Mouse (Mus musculus): ENCODE measurements at regions not wholly inside any gene's neighbourhood (a gene's known extent, or its start where the extent isn't known, plus 50 kb on each side); places are given as distances from the start of the nearest gene placed in this dataset.
A peak's percentile ranks its signal among the peaks of the same experiment; 100 is the strongest.

DNA sequence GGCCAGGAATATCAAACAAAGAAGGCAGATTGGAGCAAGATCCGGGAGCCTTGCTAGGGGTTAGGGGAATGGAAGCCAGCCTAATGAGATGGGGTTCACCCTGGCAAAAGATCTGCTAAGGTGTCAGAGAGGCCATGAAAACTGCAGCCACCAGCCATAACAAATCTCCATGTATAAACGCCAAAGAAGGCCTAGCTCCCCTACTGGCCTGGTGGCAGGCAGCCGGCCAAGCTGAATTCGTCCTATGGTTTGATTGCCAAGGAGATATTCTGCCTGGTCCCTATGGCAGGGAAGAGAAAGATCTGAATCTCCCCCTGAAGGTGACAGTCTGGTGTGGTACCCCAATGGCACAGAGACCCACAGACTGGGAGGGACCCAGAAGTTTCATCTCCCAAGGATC lies 104.8 kb upstream of the E030018B13Rik start:
- no peak for ATAC-seq (replicated peaks; ENCODE audit: low FRiP score, low TSS enrichment, poor library complexity, severe bottlenecking)

DNA sequence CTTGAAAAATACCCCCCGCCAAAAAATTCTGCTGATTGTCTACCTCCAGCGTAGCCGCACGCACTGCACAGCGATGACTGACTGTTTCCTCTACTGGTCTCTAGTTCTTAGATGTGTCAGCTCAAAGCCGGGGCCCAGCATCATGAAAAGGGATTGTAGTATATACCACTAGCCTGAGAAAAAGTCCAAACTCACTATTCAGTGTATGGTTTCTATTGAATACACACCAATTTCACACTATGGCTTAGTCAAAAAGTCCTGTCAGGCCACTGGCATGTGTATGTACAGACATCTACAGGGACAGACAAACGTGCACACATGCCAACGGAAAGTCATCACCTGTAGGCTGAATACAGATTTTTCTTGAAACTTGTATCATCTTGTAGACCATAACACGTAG lies 101.1 kb upstream of the E030018B13Rik start:
- ATAC-seq (replicated peaks; ENCODE audit: low FRiP score, low TSS enrichment, poor library complexity, severe bottlenecking), result no peak

DNA sequence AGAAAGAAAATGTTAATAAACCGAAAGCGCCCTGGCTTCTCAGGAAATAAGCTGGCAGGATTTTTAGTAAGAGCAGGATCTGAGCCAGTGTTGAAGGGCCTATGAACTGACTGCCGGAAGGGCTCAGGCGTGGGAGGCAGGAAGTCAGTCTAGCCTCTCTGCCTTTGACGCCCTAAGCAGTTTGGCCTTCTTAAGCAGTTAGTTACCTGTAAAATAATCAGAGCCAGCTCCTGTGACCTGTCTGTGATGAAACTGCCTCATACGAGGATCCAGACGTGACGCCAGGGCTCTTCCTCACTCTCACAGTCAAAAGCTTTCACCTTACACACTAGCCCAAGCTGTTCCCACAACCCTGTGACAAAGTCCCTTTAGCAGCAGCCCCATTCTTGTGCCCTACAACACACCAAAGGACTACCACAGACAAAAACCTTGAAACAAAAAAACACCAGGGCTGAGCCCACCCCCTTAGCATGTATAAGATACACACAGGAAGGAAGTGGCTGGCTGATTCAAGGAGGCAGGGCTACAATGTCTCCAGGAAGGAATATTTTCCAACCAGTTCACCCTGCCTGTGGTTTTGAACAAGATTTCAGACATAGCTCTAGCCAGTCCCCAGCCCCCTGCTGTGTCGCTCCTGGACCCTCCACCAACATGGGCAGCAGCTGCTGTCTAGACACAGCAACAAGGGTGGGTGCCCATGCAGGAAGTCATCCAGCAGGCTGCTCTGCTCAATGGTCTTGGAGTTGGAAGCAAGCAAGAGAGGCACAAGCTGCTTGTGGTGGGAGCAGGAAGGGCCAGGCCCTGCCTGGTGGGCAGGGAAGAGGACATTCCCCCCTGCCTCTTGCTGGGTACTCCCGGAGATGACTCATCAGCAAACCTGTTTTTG lies 100.4 kb upstream of the E030018B13Rik start:
- no peak for ATAC-seq (replicated peaks; ENCODE audit: low FRiP score, low TSS enrichment, poor library complexity, severe bottlenecking)

DNA sequence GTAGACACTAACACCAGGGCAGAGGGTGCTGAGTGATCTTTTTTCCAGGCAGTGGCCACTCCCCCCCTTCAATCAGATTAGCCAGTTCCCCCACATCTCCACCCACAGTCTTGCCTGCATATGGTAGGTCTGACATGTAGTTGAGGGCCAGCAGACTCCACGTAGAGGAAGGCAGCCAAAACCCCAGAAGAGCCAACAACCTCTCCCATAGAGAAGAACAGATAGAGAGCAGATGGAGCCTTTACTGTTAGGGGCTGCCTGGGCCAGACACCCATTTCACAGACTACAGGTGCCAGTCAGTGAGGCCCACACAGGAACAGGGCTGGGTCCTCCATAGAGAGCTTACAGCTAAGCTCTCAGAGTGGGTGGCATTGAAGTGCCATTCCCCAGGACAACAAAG lies 99.2 kb upstream of the E030018B13Rik start:
- ATAC-seq (replicated peaks; ENCODE audit: low FRiP score, low TSS enrichment, poor library complexity, severe bottlenecking), result peak; percentile 16; the same call in 1 of the 2 replicates

DNA sequence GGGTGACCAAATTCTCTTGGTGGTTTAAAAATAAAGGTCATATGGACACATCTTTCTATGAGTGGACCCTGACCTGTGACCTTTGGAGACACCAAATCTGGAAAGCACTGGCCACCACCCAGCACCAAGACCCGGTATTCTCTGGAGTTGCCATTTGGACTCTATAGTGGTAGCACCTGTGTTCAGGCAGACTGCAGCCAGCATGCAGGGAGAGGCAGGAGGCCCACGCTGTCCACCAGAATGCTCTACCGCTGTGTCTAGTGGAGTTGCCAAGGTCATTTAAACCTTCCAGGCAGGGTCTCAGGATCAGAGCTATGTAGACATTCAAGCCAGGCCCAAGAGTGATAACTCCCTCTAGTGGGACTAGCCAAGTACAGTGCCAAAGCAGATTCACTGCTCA lies 98.6 kb upstream of the E030018B13Rik start:
- no peak for ATAC-seq (replicated peaks; ENCODE audit: low FRiP score, low TSS enrichment, poor library complexity, severe bottlenecking)

DNA sequence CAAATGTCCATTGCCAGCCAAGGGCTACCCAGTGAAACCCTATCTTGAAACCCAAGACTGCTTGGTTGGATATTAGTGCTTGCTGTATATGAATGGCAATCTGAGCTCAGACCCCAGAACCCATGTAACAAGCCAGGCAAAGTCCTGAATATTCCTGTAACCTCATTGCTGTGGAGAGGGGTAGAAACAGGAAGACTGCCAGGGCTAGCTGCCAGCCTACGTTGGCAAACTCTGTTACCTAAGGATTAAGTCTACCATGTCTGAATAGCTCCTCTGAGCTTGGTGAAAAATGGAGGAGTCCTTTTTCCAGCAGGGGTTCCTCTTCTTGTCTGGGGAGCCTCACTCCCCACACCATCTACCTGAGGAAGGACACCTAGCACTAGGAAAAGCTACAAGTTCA lies 96.4 kb upstream of the E030018B13Rik start:
- no peak for ATAC-seq (replicated peaks; ENCODE audit: low FRiP score, low TSS enrichment, poor library complexity, severe bottlenecking)

DNA sequence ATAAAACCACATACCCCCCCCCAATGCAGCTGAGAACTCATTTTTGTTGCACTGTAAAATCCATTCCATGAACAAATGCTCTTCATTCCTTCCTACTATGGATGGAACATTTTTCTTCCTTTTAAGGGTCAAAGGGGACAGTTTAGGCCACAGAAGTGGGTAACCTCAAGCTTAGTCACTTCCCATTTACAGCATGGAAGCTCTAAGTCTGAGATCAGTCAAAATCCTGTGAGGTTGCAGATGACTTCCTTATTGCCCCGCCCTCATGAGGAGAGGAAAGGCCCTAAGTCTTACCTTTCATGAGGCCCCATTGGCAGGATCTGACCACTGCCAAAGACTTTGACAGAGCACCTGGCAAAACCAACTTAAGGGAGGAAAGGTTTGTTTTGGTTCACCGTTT lies 94.7 kb upstream of the E030018B13Rik start:
- ATAC-seq (replicated peaks; ENCODE audit: low FRiP score, low TSS enrichment, poor library complexity, severe bottlenecking), result no peak

DNA sequence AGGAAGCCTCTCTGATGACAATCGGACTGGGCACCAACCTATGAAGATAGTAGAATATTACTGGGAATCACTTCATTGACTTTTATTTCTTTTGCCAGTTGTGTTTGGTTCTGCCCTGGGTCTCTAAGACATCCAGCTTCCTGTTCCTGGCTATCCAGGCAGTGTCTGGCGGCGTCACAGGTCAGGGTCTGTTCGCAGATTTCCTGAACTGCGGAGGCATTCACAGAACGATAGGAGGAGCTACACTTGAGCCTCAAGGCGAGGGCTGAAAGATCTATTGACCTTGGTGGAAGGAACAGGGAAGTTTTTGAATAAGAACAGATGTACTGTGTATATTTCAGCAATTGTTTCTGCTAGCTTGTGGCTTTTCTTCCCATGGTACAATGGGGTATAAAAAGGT lies 92.6 kb upstream of the E030018B13Rik start:
- ATAC-seq (replicated peaks; ENCODE audit: low FRiP score, low TSS enrichment, poor library complexity, severe bottlenecking), result no peak

DNA sequence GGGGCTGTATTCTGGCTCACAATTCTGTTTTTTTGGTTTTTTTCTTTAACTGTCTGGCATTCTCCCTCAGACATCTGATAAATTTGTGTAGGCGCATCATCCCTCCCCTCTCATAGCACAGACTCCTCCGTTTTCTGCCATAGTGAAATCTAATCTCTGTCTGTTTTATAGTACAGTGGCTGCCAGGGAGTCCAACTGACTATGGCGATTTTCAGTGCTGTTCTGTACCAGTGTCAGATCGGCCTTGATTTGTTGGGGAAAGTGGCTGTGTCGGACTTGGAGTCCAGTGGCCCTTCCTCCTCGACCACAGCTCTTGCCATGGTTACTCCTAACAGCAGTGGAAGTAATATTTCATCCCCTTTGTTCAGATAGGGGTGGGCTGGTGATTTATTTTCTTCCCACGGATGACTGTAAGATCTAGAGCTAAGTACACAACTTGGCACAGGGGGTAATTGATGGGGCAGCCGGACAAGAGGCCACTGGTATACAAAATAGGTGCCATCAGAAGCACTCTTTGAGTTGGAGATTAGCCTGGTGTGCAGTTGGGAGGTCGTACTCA lies 87.2 kb upstream of the E030018B13Rik start:
- no peak for ATAC-seq (replicated peaks; ENCODE audit: low FRiP score, low TSS enrichment, poor library complexity, severe bottlenecking)

DNA sequence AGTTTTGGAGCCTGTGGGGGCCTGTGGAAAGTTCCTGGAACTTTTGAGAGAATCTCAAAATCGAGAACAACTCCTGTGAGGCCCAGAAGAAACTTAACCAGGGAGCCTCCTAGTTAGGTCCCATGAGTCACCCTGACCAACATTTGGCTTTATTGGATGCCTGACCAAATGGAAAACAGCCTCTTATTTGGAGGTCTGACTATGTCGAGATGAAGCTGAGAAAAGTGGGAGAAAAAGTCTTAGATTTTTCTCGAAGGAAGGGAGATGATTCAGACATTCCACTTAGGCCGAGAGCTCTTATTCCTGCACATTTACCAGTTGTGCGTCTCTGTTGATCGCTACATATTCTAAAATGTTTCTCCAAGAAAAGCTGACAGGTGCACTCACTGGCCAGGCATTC lies 83.0 kb upstream of the E030018B13Rik start:
- ATAC-seq (replicated peaks; ENCODE audit: low FRiP score, low TSS enrichment, poor library complexity, severe bottlenecking), result no peak

DNA sequence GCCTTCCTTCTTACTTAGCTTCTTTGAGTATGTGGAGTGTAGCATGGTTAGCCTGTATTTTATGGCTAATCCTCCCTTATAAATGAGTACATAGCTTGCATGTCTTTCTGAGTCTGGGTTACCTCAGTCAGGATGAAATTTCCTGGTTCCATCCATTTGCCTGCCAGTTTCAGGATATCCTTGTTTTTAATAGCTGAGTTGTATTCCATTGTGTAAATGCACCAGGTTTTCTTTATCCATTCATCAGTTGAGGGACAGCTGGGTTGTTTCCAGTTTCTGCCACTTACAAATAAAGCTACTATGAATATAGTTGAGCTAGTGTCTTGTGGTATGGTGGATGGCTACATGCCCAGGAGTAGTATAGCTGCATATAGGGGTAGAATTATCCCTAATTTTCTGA lies 80.7 kb upstream of the E030018B13Rik start:
- no peak for ATAC-seq (replicated peaks; ENCODE audit: low FRiP score, low TSS enrichment, poor library complexity, severe bottlenecking)
